Mouse (Mus musculus) brain, embryonic 14.5 days (tissue): ENCODE measurements around the gene Enpp6.

Experiments
- CTCF ChIP-seq: fragments of 200-500 bp; IDR thresholded peaks from 2 replicates; pipeline ENCODE4 v1.5.1; 2012; ENCODE audit warnings: inconsistent platforms, mild to moderate bottlenecking, moderate library complexity, borderline replicate concordance; ENCODE audit not compliant: insufficient read depth, insufficient read length; ENCODE audit errors: extremely low read depth
- POLR2A ChIP-seq: fragments of 200-500 bp; IDR thresholded peaks from 2 replicates; pipeline ENCODE4 v1.6.1; 2012; ENCODE audit warnings: mild to moderate bottlenecking, inconsistent platforms, borderline replicate concordance; ENCODE audit not compliant: poor library complexity, insufficient read depth, insufficient read length, severe bottlenecking; ENCODE audit errors: extremely low read depth

- TF ChIP-seq CTCF (no peak), POLR2A (no peak)
Measured at GRCm38 (mm10) chr8:46938218-46938617, 48.5 kb upstream of the Enpp6 start.
